Mouse (Mus musculus): ENCODE measurements at regions not wholly inside any gene's neighbourhood (a gene's known extent, or its start where the extent isn't known, plus 50 kb on each side); places are given as distances from the start of the nearest gene placed in this dataset.
"Not testable (repeated sequence)": the region's sequence is repeated elsewhere in the genome, so short reads cannot be mapped to it uniquely, and the experiment has no call there.

DNA sequence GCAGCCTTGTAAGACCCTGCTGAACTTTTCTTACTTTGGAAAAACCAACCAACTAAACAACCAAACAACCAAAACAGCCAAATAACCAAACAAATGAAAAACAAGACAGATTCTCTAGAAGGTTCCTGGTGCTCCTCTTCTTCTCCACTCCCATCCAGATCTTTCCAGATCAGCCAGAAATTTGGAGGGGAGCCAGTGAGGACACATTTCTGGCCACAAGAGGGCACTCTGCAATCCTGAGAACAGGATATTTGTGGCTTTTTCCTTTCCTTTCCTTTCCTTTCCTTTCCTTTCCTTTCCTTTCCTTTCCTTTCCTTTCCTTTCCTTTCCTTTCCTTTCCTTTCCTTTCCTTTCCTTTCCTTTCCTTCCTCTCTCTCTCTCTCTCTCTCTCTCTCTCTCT, 177.9 kb upstream of the Prok2 start:
- H3K4me1 ChIP-seq (ENCODE audit: control insufficient read depth in 2 of 2, insufficient read depth in 2 of 2, low read length in 2 of 2), result peaks cover 11 to 26% of the 10 kb centered on the region in 2 experiments
- peaks cover 31% of the 10 kb centered on the region for H3K27me3 ChIP-seq (ENCODE audit: control insufficient read depth, insufficient read depth, low read length)
- H3K4me2 ChIP-seq (ENCODE audit: low read length); H3K9ac ChIP-seq (ENCODE audit: low read length); ATAC-seq (ENCODE audit: insufficient number of reproducible peaks, insufficient read depth, low FRiP score, low read depth); H3K36me3 ChIP-seq (ENCODE audit: control insufficient read depth, insufficient read depth, low read length); H3K27ac ChIP-seq (replicated peaks in 1 of 2; ENCODE audit: control insufficient read depth in 1 of 2, insufficient read depth in 1 of 2, low read depth in 2 of 2, low read length in 2 of 2); H3K9me3 ChIP-seq (ENCODE audit: control insufficient read depth, low read length); H3K4me3 ChIP-seq (ENCODE audit: control insufficient read depth in 1 of 2, insufficient read depth in 1 of 2, low read depth in 1 of 2, low read length in 2 of 2): not testable (repeated sequence)

DNA sequence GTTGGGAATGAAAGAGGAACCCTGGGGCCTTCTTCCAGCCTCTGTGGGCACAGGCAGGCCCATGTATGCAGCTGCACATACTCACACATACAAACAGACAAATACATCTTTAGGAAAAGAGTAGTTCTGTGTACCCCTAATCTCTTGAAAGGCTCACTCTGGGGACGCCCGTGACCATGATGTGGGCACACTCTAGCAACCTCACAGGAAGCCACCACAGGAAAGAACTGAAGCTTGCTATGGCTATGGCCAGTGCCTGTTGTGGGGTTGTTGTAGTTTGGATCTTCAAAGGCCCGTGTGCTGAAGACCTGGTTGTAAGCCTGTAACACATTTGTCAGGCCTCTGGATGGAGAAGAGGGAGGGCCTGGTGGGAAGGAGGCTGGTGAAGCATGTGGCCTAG, 175.4 kb upstream of the Prok2 start:
- no peak overlapping the region for H3K9ac ChIP-seq (ENCODE audit: low read length)
- peaks cover 11 to 23% of the 10 kb centered on the region in 2 experiments for H3K4me1 ChIP-seq (ENCODE audit: control insufficient read depth in 2 of 2, insufficient read depth in 2 of 2, low read length in 2 of 2)
- no peak for ATAC-seq (ENCODE audit: insufficient number of reproducible peaks, insufficient read depth, low FRiP score, low read depth)
- no peaks in the 10 kb centered on the region for H3K9me3 ChIP-seq (ENCODE audit: control insufficient read depth, low read length)
- 88% methylated on average over 3 of the region's 3 CpGs for WGBS
- no peak overlapping the region for H3K27ac ChIP-seq (replicated peaks in 1 of 2; ENCODE audit: control insufficient read depth in 1 of 2, insufficient read depth in 1 of 2, low read depth in 2 of 2, low read length in 2 of 2)
- peaks cover 31% of the 10 kb centered on the region for H3K27me3 ChIP-seq (ENCODE audit: control insufficient read depth, insufficient read depth, low read length)
- H3K4me3 ChIP-seq (ENCODE audit: control insufficient read depth in 1 of 2, insufficient read depth in 1 of 2, low read depth in 1 of 2, low read length in 2 of 2), result no peak overlapping the region
- H3K36me3 ChIP-seq (ENCODE audit: control insufficient read depth, insufficient read depth, low read length), result no peaks in the 10 kb centered on the region
- no peak overlapping the region for H3K4me2 ChIP-seq (ENCODE audit: low read length)

- no peak overlapping the region for H3K4me3 ChIP-seq (ENCODE audit: control insufficient read depth in 1 of 2, insufficient read depth in 1 of 2, low read depth in 1 of 2, low read length in 2 of 2)
- H3K4me1 ChIP-seq (ENCODE audit: control insufficient read depth in 2 of 2, insufficient read depth in 2 of 2, low read length in 2 of 2), result peaks cover 11 to 25% of the 10 kb centered on the region in 2 experiments
- H3K27me3 ChIP-seq (ENCODE audit: control insufficient read depth, insufficient read depth, low read length), result peaks cover 30% of the 10 kb centered on the region
- H3K9ac ChIP-seq (ENCODE audit: low read length), result no peak overlapping the region
- H3K27ac ChIP-seq (replicated peaks in 1 of 2; ENCODE audit: control insufficient read depth in 1 of 2, insufficient read depth in 1 of 2, low read depth in 2 of 2, low read length in 2 of 2), result no peak overlapping the region
- no peak for ATAC-seq (ENCODE audit: insufficient number of reproducible peaks, insufficient read depth, low FRiP score, low read depth)
- H3K4me2 ChIP-seq (ENCODE audit: low read length), result no peak overlapping the region
- no peaks in the 10 kb centered on the region for H3K9me3 ChIP-seq (ENCODE audit: control insufficient read depth, low read length)
- no peaks in the 10 kb centered on the region for H3K36me3 ChIP-seq (ENCODE audit: control insufficient read depth, insufficient read depth, low read length)
- WGBS, result 82% methylated on average over 5 of the region's 5 CpGs
Measured at GRCm38 (mm10) chr6:99901146-99901545, 175.0 kb upstream of the Prok2 start.

DNA sequence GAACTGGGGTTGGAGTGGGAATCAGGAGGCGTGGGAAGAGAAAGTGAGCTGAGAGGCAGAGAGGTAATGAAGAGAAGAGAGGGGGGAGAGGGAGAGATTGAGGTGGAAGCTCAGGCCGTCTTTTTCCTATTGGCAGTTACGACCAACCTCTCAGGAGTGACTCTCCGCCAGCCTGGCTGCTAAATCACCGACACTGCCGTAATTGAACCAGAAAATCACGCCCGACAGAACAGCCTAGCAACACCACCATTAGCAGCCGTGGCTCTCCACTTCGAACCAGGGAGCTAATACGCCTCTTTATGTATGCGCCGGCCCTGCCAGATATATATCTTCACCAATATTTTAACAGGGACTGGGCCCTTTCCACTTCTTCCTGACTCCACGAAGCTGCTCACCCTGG, 173.5 kb upstream of the Prok2 start:
- peaks cover 24% of the 10 kb centered on the region for H3K27me3 ChIP-seq (ENCODE audit: control insufficient read depth, insufficient read depth, low read length)
- H3K4me3 ChIP-seq (ENCODE audit: control insufficient read depth in 1 of 2, insufficient read depth in 1 of 2, low read depth in 1 of 2, low read length in 2 of 2), result no peak overlapping the region
- no peak for ATAC-seq (ENCODE audit: insufficient number of reproducible peaks, insufficient read depth, low FRiP score, low read depth)
- H3K4me1 ChIP-seq (ENCODE audit: control insufficient read depth in 2 of 2, insufficient read depth in 2 of 2, low read length in 2 of 2), result peaks cover 11 to 25% of the 10 kb centered on the region in 2 experiments
- H3K36me3 ChIP-seq (ENCODE audit: control insufficient read depth, insufficient read depth, low read length), result no peaks in the 10 kb centered on the region
- 81% methylated on average over 14 of the region's 14 CpGs for whole genome bisulfite sequencing
- H3K9ac ChIP-seq (ENCODE audit: low read length), result no peak overlapping the region
- H3K9me3 ChIP-seq (ENCODE audit: control insufficient read depth, low read length), result no peaks in the 10 kb centered on the region
- H3K27ac ChIP-seq (replicated peaks in 1 of 2; ENCODE audit: control insufficient read depth in 1 of 2, insufficient read depth in 1 of 2, low read depth in 2 of 2, low read length in 2 of 2), result no peak overlapping the region
- H3K4me2 ChIP-seq (ENCODE audit: low read length), result no peak overlapping the region

DNA sequence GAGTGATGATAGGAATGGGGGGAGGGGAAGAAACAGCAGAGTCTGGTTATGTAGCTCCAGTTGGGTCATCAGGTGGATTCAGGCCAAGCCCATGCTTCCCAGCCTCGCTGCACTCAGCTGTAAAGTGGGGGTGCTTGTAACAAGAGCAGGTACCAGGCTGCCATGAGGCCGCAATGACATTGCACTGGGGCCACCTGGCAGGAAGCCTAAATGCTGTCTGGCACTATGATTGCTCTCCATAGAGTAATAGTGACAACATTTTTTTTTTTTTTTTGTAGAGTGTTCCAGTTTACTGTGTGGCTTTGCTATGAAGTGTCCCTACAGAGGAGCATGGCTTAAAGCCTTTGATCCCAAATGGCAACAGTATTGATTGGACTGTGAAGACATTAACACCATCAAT, 171.9 kb upstream of the Prok2 start:
- Histone ChIP-seq H3K27me3 (ENCODE audit: control insufficient read depth, insufficient read depth, low read length) (peaks cover 24% of the 10 kb centered on the region), H3K27ac (replicated peaks in 1 of 2; ENCODE audit: control insufficient read depth in 1 of 2, insufficient read depth in 1 of 2, low read depth in 2 of 2, low read length in 2 of 2) (no peak overlapping the region)
- no peak for ATAC-seq (ENCODE audit: insufficient number of reproducible peaks, insufficient read depth, low FRiP score, low read depth)

DNA sequence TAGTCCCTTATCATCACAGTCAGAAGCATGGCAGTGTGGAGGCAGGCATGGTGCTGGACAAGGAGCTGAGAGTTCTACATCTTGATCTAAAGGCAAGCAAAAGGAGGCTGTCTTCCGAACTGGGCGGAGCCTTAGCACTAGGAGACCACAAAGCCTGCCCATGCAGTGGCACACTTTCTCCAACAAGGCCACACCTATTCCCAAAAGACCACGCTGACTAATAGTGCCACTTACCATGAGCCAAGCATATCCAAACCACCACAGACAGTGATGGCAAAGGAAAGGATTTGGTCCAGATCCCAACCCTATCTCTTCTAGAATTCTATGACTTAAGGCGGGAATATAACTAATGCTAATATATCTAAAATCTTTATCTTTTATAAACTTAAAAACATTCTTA, 169.4 kb upstream of the Prok2 start:
- ATAC-seq (ENCODE audit: insufficient number of reproducible peaks, insufficient read depth, low FRiP score, low read depth), result no peak
- H3K4me3 ChIP-seq (ENCODE audit: control insufficient read depth in 1 of 2, insufficient read depth in 1 of 2, low read depth in 1 of 2, low read length in 2 of 2), result no peak overlapping the region
- no peak overlapping the region for H3K9ac ChIP-seq (ENCODE audit: low read length)
- no peaks in the 10 kb centered on the region for H3K36me3 ChIP-seq (ENCODE audit: control insufficient read depth, insufficient read depth, low read length)
- no peaks in the 10 kb centered on the region for H3K9me3 ChIP-seq (ENCODE audit: control insufficient read depth, low read length)
- 91% methylated on average over 4 of the region's 4 CpGs for WGBS
- no peak overlapping the region for H3K27ac ChIP-seq (replicated peaks in 1 of 2; ENCODE audit: control insufficient read depth in 1 of 2, insufficient read depth in 1 of 2, low read depth in 2 of 2, low read length in 2 of 2)
- H3K4me2 ChIP-seq (ENCODE audit: low read length), result no peak overlapping the region
- H3K4me1 ChIP-seq (ENCODE audit: control insufficient read depth in 2 of 2, insufficient read depth in 2 of 2, low read length in 2 of 2), result peaks cover 0 to 5% of the 10 kb centered on the region in 2 experiments; a peak in 1 of 4 replicates
- H3K27me3 ChIP-seq (ENCODE audit: control insufficient read depth, insufficient read depth, low read length), result peaks cover 29% of the 10 kb centered on the region

More for the DNA sequence above, 171.9 kb upstream of the Prok2 start:
- Histone ChIP-seq H3K9me3 (ENCODE audit: control insufficient read depth, low read length) (no peaks in the 10 kb centered on the region), H3K4me2 (ENCODE audit: low read length) (no peak overlapping the region), H3K4me3 (ENCODE audit: control insufficient read depth in 1 of 2, insufficient read depth in 1 of 2, low read depth in 1 of 2, low read length in 2 of 2) (no peak overlapping the region), H3K4me1 (ENCODE audit: control insufficient read depth in 2 of 2, insufficient read depth in 2 of 2, low read length in 2 of 2) (peaks cover 5 to 16% of the 10 kb centered on the region in 2 experiments), H3K36me3 (ENCODE audit: control insufficient read depth, insufficient read depth, low read length) (no peaks in the 10 kb centered on the region), H3K9ac (ENCODE audit: low read length) (no peak overlapping the region)
- 60% methylated on average over 2 of the region's 2 CpGs for WGBS

DNA sequence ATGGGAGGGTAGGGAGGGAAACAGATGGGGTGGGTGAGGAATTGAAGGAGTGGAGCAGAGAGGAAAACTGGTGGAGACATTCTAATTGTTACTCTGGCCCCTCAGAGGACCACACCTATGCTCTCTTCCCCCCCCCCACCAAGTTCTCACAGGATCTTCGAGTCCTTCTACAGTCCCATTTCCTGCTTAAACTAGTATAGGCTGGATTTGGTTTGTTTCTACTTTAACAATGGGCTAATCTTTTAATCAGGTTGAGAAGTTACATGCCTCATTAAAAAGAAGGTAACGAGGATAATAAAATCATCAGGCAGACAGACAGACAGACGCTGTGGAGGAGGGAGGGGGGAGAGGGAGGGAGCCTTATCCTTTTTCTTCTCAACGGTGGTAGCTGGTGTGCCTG, 167.7 kb upstream of the Prok2 start:
- H3K27ac ChIP-seq (replicated peaks in 1 of 2; ENCODE audit: control insufficient read depth in 1 of 2, insufficient read depth in 1 of 2, low read depth in 2 of 2, low read length in 2 of 2), result no peak overlapping the region
- H3K4me3 ChIP-seq (ENCODE audit: control insufficient read depth in 1 of 2, insufficient read depth in 1 of 2, low read depth in 1 of 2, low read length in 2 of 2), result no peak overlapping the region
- no peak overlapping the region for H3K4me2 ChIP-seq (ENCODE audit: low read length)
- peaks cover 3 to 9% of the 10 kb centered on the region in 2 experiments; a peak in 2 of 4 replicates for H3K4me1 ChIP-seq (ENCODE audit: control insufficient read depth in 2 of 2, insufficient read depth in 2 of 2, low read length in 2 of 2)
- 42% methylated on average over 4 of the region's 4 CpGs for WGBS
- H3K9me3 ChIP-seq (ENCODE audit: control insufficient read depth, low read length), result no peaks in the 10 kb centered on the region
- no peaks in the 10 kb centered on the region for H3K36me3 ChIP-seq (ENCODE audit: control insufficient read depth, insufficient read depth, low read length)
- ATAC-seq (ENCODE audit: insufficient number of reproducible peaks, insufficient read depth, low FRiP score, low read depth), result no peak
- peaks cover 22% of the 10 kb centered on the region for H3K27me3 ChIP-seq (ENCODE audit: control insufficient read depth, insufficient read depth, low read length)
- no peak overlapping the region for H3K9ac ChIP-seq (ENCODE audit: low read length)

DNA sequence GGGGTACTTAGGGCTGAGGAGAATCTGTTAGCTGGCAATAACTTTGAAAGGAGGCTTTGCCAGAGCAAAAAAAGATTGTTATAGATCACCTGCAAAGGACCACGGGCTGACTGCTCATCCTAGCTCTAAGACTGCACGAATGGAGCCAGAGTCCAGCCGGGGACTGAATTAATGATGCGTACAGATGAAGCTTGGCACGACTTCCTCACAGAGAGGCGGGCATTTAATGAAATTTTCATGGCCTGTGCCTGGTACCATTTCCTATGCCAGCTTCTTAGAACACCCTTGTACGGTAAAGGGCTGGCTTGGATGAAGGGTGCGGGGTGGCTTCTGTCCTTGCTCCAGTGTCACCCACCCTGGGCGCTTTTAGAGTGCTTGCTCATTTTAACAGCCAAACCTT, 166.0 kb upstream of the Prok2 start:
- Histone ChIP-seq H3K9me3 (ENCODE audit: control insufficient read depth, low read length) (no peaks in the 10 kb centered on the region), H3K4me2 (ENCODE audit: low read length) (no peak overlapping the region), H3K27me3 (ENCODE audit: control insufficient read depth, insufficient read depth, low read length) (peaks cover 16% of the 10 kb centered on the region; the same call in 1 of the 2 replicates), H3K36me3 (ENCODE audit: control insufficient read depth, insufficient read depth, low read length) (no peaks in the 10 kb centered on the region), H3K4me1 (ENCODE audit: control insufficient read depth in 2 of 2, insufficient read depth in 2 of 2, low read length in 2 of 2) (peaks cover 3 to 13% of the 10 kb centered on the region in 2 experiments; a peak in 2 of 4 replicates), H3K27ac (replicated peaks in 1 of 2; ENCODE audit: control insufficient read depth in 1 of 2, insufficient read depth in 1 of 2, low read depth in 2 of 2, low read length in 2 of 2) (no peak overlapping the region), H3K9ac (ENCODE audit: low read length) (no peak overlapping the region), H3K4me3 (ENCODE audit: control insufficient read depth in 1 of 2, insufficient read depth in 1 of 2, low read depth in 1 of 2, low read length in 2 of 2) (no peak overlapping the region)
- WGBS, result 89% methylated on average over 9 of the region's 9 CpGs
- ATAC-seq (ENCODE audit: insufficient number of reproducible peaks, insufficient read depth, low FRiP score, low read depth), result no peak

Measured in heart, embryonic 14.5 days (tissue).